Mouse (Mus musculus): ENCODE data around the gene Bpifb9b. TPM values are rescaled to one million over a fixed set of nuclear protein-coding genes. Genes with fewer than 3 reads are reported as not detected.
"Not testable (repeated sequence)": the region's sequence is repeated elsewhere in the genome, so short reads cannot be mapped to it uniquely, and the experiment has no call there.

Gene Bpifb9b
- not detected in 2 replicates for total RNA-seq (2014; rRNA removed; ENCODE audit: low replicate concordance)
- not detected in 2 replicates for polyA plus RNA-seq (2015; fragmentation: Nextera tagmentation; extraction: Ambion mirVana)

- not testable (repeated sequence) for H3K9ac ChIP-seq (replicated peaks; ENCODE audit: low read depth, low read length); H3K4me1 ChIP-seq (ENCODE audit: control insufficient read depth, insufficient read depth); H3K4me3 ChIP-seq (ENCODE audit: low read depth, low read length); H3K4me2 ChIP-seq (ENCODE audit: low read depth, low read length); H3K27me3 ChIP-seq (ENCODE audit: control insufficient read depth, insufficient read depth, low read length); ATAC-seq (ENCODE audit: insufficient read depth, low read depth); DNase-seq (ENCODE audit: low spot score); H3K9me3 ChIP-seq (replicated peaks; ENCODE audit: control insufficient read depth, low read length); H3K27ac ChIP-seq (ENCODE audit: low read depth); H3K36me3 ChIP-seq (replicated peaks; ENCODE audit: control insufficient read depth, insufficient read depth, low read length)
- WGBS = 63% methylated on average over 4 of the region's 4 CpGs
Measured at GRCm38 (mm10) chr2:154306927-154307326, at the start of gene Bpifb9b. Bpifb9b (plus strand) TSS chr2:154307227.

- not testable (repeated sequence) for H3K9me3 ChIP-seq (replicated peaks; ENCODE audit: control insufficient read depth, low read length); H3K4me2 ChIP-seq (ENCODE audit: low read depth, low read length); ATAC-seq (ENCODE audit: insufficient read depth, low read depth); H3K27ac ChIP-seq (ENCODE audit: low read depth); H3K36me3 ChIP-seq (replicated peaks; ENCODE audit: control insufficient read depth, insufficient read depth, low read length); H3K4me1 ChIP-seq (ENCODE audit: control insufficient read depth, insufficient read depth); H3K27me3 ChIP-seq (ENCODE audit: control insufficient read depth, insufficient read depth, low read length); DNase-seq (ENCODE audit: low spot score); H3K9ac ChIP-seq (replicated peaks; ENCODE audit: low read depth, low read length); H3K4me3 ChIP-seq (ENCODE audit: low read depth, low read length)
- WGBS = 70% methylated on average over 5 of the region's 5 CpGs
Measured at GRCm38 (mm10) chr2:154257554-154257953, 49.5 kb upstream of the Bpifb9b start, which contains the start of gene Bpifb9a. Bpifb9a (plus strand) TSS chr2:154257854.

- DNase-seq (ENCODE audit: low spot score); H3K4me2 ChIP-seq (ENCODE audit: low read depth, low read length); H3K27ac ChIP-seq (ENCODE audit: low read depth); H3K4me3 ChIP-seq (ENCODE audit: low read depth, low read length); H3K9ac ChIP-seq (replicated peaks; ENCODE audit: low read depth, low read length); H3K4me1 ChIP-seq (ENCODE audit: control insufficient read depth, insufficient read depth); ATAC-seq (ENCODE audit: insufficient read depth, low read depth); H3K36me3 ChIP-seq (replicated peaks; ENCODE audit: control insufficient read depth, insufficient read depth, low read length); H3K9me3 ChIP-seq (replicated peaks; ENCODE audit: control insufficient read depth, low read length); H3K27me3 ChIP-seq (ENCODE audit: control insufficient read depth, insufficient read depth, low read length): not testable (repeated sequence)
- 68% methylated on average over 2 of the region's 3 CpGs for WGBS
Measured at GRCm38 (mm10) chr2:154264397-154264796, 42.6 kb upstream of the Bpifb9b start.

- not testable (repeated sequence) for H3K4me1 ChIP-seq (ENCODE audit: control insufficient read depth, insufficient read depth); H3K9me3 ChIP-seq (replicated peaks; ENCODE audit: control insufficient read depth, low read length); H3K27me3 ChIP-seq (ENCODE audit: control insufficient read depth, insufficient read depth, low read length); H3K36me3 ChIP-seq (replicated peaks; ENCODE audit: control insufficient read depth, insufficient read depth, low read length); H3K4me2 ChIP-seq (ENCODE audit: low read depth, low read length); H3K9ac ChIP-seq (replicated peaks; ENCODE audit: low read depth, low read length); DNase-seq (ENCODE audit: low spot score); H3K27ac ChIP-seq (ENCODE audit: low read depth); ATAC-seq (ENCODE audit: insufficient read depth, low read depth); H3K4me3 ChIP-seq (ENCODE audit: low read depth, low read length)
- 75% methylated on average over 3 of the region's 3 CpGs for WGBS
Measured at GRCm38 (mm10) chr2:154291866-154292265, 15.2 kb upstream of the Bpifb9b start.

- DNase-seq (ENCODE audit: low spot score) = no peak
Measured at GRCm38 (mm10) chr2:154292833-154293232, 14.2 kb upstream of the Bpifb9b start.

GRCm38 (mm10) chr2:154294746-154295145 is 12.3 kb upstream of the Bpifb9b start:
- not testable (repeated sequence) for H3K4me3 ChIP-seq (ENCODE audit: low read depth, low read length); H3K27me3 ChIP-seq (ENCODE audit: control insufficient read depth, insufficient read depth, low read length); H3K4me1 ChIP-seq (ENCODE audit: control insufficient read depth, insufficient read depth); H3K36me3 ChIP-seq (replicated peaks; ENCODE audit: control insufficient read depth, insufficient read depth, low read length); ATAC-seq (ENCODE audit: insufficient read depth, low read depth); H3K27ac ChIP-seq (ENCODE audit: low read depth); H3K9me3 ChIP-seq (replicated peaks; ENCODE audit: control insufficient read depth, low read length); H3K9ac ChIP-seq (replicated peaks; ENCODE audit: low read depth, low read length)
- 0 out of 2 replicates have a peak overlapping the region, but pooled peaks have one; percentile 23 for H3K4me2 ChIP-seq (ENCODE audit: low read depth, low read length)
- peak; percentile 58 for TF ChIP-seq CTCF (IDR thresholded peaks at IDR 0.05; ENCODE audit: low read depth)
- 4% methylated on average over 10 of the region's 10 CpGs for WGBS
- peak; percentile 43 for DNase-seq (ENCODE audit: low spot score)

More at GRCm38 (mm10) chr2:154292833-154293232, 14.2 kb upstream of the Bpifb9b start:
- TF ChIP-seq CTCF (IDR thresholded peaks at IDR 0.05; ENCODE audit: low read depth) (peak; percentile 28; the same call in 1 of the 2 replicates), EP300 (IDR thresholded peaks at IDR 0.05; ENCODE audit: low read depth) (no peak)
- Histone ChIP-seq H3K27me3 (ENCODE audit: control insufficient read depth, insufficient read depth, low read length) (no peaks in the 10 kb centered on the region), H3K9ac (replicated peaks; ENCODE audit: low read depth, low read length) (no peak overlapping the region), H3K4me1 (ENCODE audit: control insufficient read depth, insufficient read depth) (no peaks in the 10 kb centered on the region), H3K9me3 (replicated peaks; ENCODE audit: control insufficient read depth, low read length) (no peaks in the 10 kb centered on the region), H3K4me3 (ENCODE audit: low read depth, low read length) (no peak overlapping the region), H3K36me3 (replicated peaks; ENCODE audit: control insufficient read depth, insufficient read depth, low read length) (no peaks in the 10 kb centered on the region), H3K4me2 (ENCODE audit: low read depth, low read length) (no peak overlapping the region), H3K27ac (ENCODE audit: low read depth) (no peak overlapping the region)
- WGBS = 80% methylated on average over 1 of the region's 1 CpGs
- ATAC-seq (ENCODE audit: insufficient read depth, low read depth) = no peak

Measured in heart, postnatal 0 days (tissue).